15 mouse cellular contexts compared by ENCODE assay signal in the genomic region with DNA sequence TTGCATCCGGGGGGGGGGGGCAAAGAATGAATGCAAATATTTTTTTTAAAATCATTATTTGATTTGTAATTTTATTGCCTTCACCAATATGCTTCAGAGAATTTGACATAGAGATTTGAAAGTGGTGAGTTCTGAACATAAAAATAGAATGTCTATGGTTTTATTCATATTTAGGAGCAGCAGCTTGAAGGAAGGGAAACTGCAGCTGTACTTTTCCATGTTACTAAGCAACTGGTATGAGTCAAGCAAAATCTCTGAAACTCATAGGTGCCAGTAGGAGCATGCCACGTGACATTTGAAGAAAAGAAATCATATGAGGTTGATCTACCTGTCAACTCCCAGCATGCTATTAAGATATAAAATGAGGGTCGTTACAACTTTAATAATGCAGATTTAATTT.
DNase-seq lines count a peak whose midpoint lies in the region; TF ChIP-seq lines count a peak whose summit lies in the region.
"Had no signal": no experiment of that assay in that cellular context is flagged by ENCODE, and none has a peak within 500 bp of the region (broad histone marks: within the 10 kb centered on the region; RNA-seq: fewer than 3 reads in every experiment).

No protein-coding gene starts in this region.

- intact Hi-C loops in left cerebral cortex, postnatal 14 days (cut with DNase I), result no loop called here

- TF ChIP-seq POLR2A in brain, embryonic 14.5 days (IDR thresholded peaks at IDR 0.05; ENCODE audit: borderline replicate concordance, extremely low read depth, insufficient read depth, insufficient read length, poor library complexity, severe bottlenecking), result no peak

- TF ChIP-seq CTCF in brain, embryonic 14.5 days (IDR thresholded peaks at IDR 0.05; ENCODE audit: borderline replicate concordance, extremely low read depth, insufficient read depth, insufficient read length), result no peak

- peak; percentile 6 to 34 for DNase-seq in layer of hippocampus, adult 8-10 months (ENCODE audit: low spot score in 2 of 2)
- no peak for DNase-seq in layer of hippocampus, postnatal 36 days
- peak; percentile 90 for DNase-seq in brain, adult 2 months (ENCODE audit: low read depth, low spot score)
- peak; percentile 7 for DNase-seq in brain, embryonic 14.5 days (ENCODE audit: low read depth)
- DNase-seq in left cerebral cortex, postnatal 14 days (ENCODE audit: low spot score in 2 of 2), result peak; percentile 13 to 79
- DNase-seq in neural tube, embryonic 10.5 days (ENCODE audit: extremely low spot score, low spot score), result no peak
- DNase-seq in cerebellum, postnatal 25 days, result no peak
- DNase-seq: adrenal gland, adult 2 months; cerebellum, adult 2 months; cerebellum, postnatal 36 days; kidney, adult 2 months; liver; lung, postnatal 4 days; midbrain, embryonic 14.5 days; thymus, postnatal 25 days had no signal

Comparison
In these comparisons a context has a peak if more than half of its experiments do, and no peak if none do; other contexts are left out.
1. DNase-seq: peak in layer of hippocampus, adult 8-10 months (2 of 2), brain, adult 2 months (single experiment), brain, embryonic 14.5 days (single experiment) and left cerebral cortex, postnatal 14 days (2 of 2); none in layer of hippocampus, postnatal 36 days (0 of 2), neural tube, embryonic 10.5 days (single experiment) and cerebellum, postnatal 25 days (0 of 2).